Mouse (Mus musculus) midbrain, embryonic 12.5 days (tissue): ENCODE data around the gene Mpp2. TPM values are rescaled to one million over a fixed set of nuclear protein-coding genes. Genes with fewer than 3 reads are reported as not detected.
A peak's percentile ranks its signal among the peaks of the same experiment; 100 is the strongest.

Experiments used
- ATAC-seq: fragments of 200-750 bp; cut with Nextera tagmentation; 2 replicates; pipeline ENCODE4 v1.8.0; 2017; ENCODE audit warnings: low read depth, moderate TSS enrichment, moderate library complexity; ENCODE audit not compliant: low FRiP score
- H3K27ac ChIP-seq: fragments of 300-500 bp; sonication (generic); replicated peaks from 2 replicates; pipeline ENCODE4 v1.5.1; 2016; ENCODE audit warnings: mild to moderate bottlenecking
- H3K27me3 ChIP-seq: fragments of 300-500 bp; sonication (generic); 2 replicates; pipeline ENCODE4 v1.6.1; 2016; ENCODE audit warnings: mild to moderate bottlenecking
- H3K36me3 ChIP-seq: fragments of 300-500 bp; sonication (generic); 2 replicates; pipeline ENCODE4 v1.6.1; 2016
- H3K4me1 ChIP-seq: fragments of 300-500 bp; sonication (generic); 2 replicates; pipeline ENCODE4 v1.6.1; 2016
- H3K4me2 ChIP-seq: fragments of 300-500 bp; sonication (generic); replicated peaks from 2 replicates; pipeline ENCODE4 v1.6.1; 2016; ENCODE audit warnings: mild to moderate bottlenecking, moderate library complexity
- H3K4me3 ChIP-seq: fragments of 300-500 bp; sonication (generic); 2 replicates; pipeline ENCODE4 v1.5.1; 2016; ENCODE audit warnings: mild to moderate bottlenecking
- H3K9ac ChIP-seq: fragments of 300-500 bp; sonication (generic); replicated peaks from 2 replicates; pipeline ENCODE4 v1.6.1; 2016; ENCODE audit warnings: mild to moderate bottlenecking, moderate library complexity
- H3K9me3 ChIP-seq: fragments of 300-500 bp; sonication (generic); 2 replicates; pipeline ENCODE4 v1.6.1; 2016; ENCODE audit warnings: mild to moderate bottlenecking
- WGBS: fragments of 180-500 bp; shearing (Covaris S2); methylation state at CpG from one replicate; pipeline ENCODE4 v1.1.7; 2016; 5-methylcytosine and 5-hydroxymethylcytosine counted together
- polyA plus RNA-seq: library from polyadenylated mRNA; unstranded; fragments of >200 nt; fragmentation: Nextera tagmentation; extraction: Ambion mirVana; gene quantifications from 2 replicates; pipeline ENCODE4 v1.2.1, GENCODE M21; 2016

Mpp2 gene
- polyA plus RNA-seq, 1 experiment from 2014 or later, result 21.7 TPM

- Histone ChIP-seq H3K4me3 (peak overlapping the region; percentile 19; the same call in 1 of the 2 replicates), H3K4me1 (peaks cover 13% of the 10 kb centered on the region), H3K27me3 (peaks cover 32% of the 10 kb centered on the region), H3K9me3 (no peaks in the 10 kb centered on the region), H3K36me3 (no peaks in the 10 kb centered on the region), H3K27ac (no peak overlapping the region), H3K9ac (no peak overlapping the region), H3K4me2 (peak overlapping the region; percentile 51)
- WGBS, result 10% methylated on average over 18 of the region's 18 CpGs
- ATAC-seq, result peak; percentile 91
Measured at GRCm38 (mm10) chr11:102096887-102097391, 8.6 kb upstream of the Mpp2 start.

- 73% methylated on average over 5 of the region's 5 CpGs for WGBS
- ATAC-seq, result no peak
- H3K4me3 ChIP-seq, result peak overlapping the region; percentile 19; the same call in 1 of the 2 replicates
Measured at GRCm38 (mm10) chr11:102096446-102096845, 8.1 kb upstream of the Mpp2 start.

GRCm38 (mm10) chr11:102095676-102096075 lies 7.4 kb upstream of the Mpp2 start:
- H3K9me3 ChIP-seq, result no peaks in the 10 kb centered on the region
- no peak overlapping the region for H3K27ac ChIP-seq
- peaks cover 24% of the 10 kb centered on the region for H3K27me3 ChIP-seq
- no peak for ATAC-seq
- WGBS, result 74% methylated on average over 3 of the region's 3 CpGs
- H3K4me1 ChIP-seq, result peaks cover 13% of the 10 kb centered on the region
- no peak overlapping the region for H3K9ac ChIP-seq
- H3K4me3 ChIP-seq, result no peak overlapping the region
- H3K36me3 ChIP-seq, result no peaks in the 10 kb centered on the region
- no peak overlapping the region for H3K4me2 ChIP-seq

More at GRCm38 (mm10) chr11:102096446-102096845, 8.1 kb upstream of the Mpp2 start:
- peak overlapping the region; percentile 51 for H3K4me2 ChIP-seq
- peaks cover 32% of the 10 kb centered on the region for H3K27me3 ChIP-seq
- no peak overlapping the region for H3K9ac ChIP-seq
- H3K36me3 ChIP-seq, result no peaks in the 10 kb centered on the region
- no peaks in the 10 kb centered on the region for H3K9me3 ChIP-seq
- no peak overlapping the region for H3K27ac ChIP-seq
- H3K4me1 ChIP-seq, result peaks cover 13% of the 10 kb centered on the region

GRCm38 (mm10) chr11:102089088-102089808 lies 933 bp upstream of the Mpp2 start:
- peaks cover 36% of the 10 kb centered on the region for H3K4me1 ChIP-seq
- 1% methylated on average over 20 of the region's 20 CpGs for WGBS
- H3K9ac ChIP-seq, result peak overlapping the region; percentile 79
- ATAC-seq, result peak; percentile 35
- no peaks in the 10 kb centered on the region for H3K9me3 ChIP-seq
- H3K4me2 ChIP-seq, result peak overlapping the region; percentile 83
- H3K27ac ChIP-seq, result peak overlapping the region; percentile 96
- peak overlapping the region; percentile 63 for H3K4me3 ChIP-seq
- H3K27me3 ChIP-seq, result peaks cover 7% of the 10 kb centered on the region; the same call in 1 of the 2 replicates
- H3K36me3 ChIP-seq, result peaks cover 5% of the 10 kb centered on the region; the same call in 1 of the 2 replicates

- Histone ChIP-seq H3K27ac (peak overlapping the region; percentile 96), H3K4me1 (peaks cover 49% of the 10 kb centered on the region), H3K36me3 (peaks cover 7% of the 10 kb centered on the region; the same call in 1 of the 2 replicates), H3K27me3 (peaks cover 7% of the 10 kb centered on the region; the same call in 1 of the 2 replicates), H3K4me2 (peak overlapping the region; percentile 83), H3K9ac (peak overlapping the region; percentile 79), H3K4me3 (peak overlapping the region; percentile 63), H3K9me3 (no peaks in the 10 kb centered on the region)
- ATAC-seq, result peak; percentile 78
- WGBS, result under 1% methylated on average over 39 of the region's 39 CpGs
Measured at GRCm38 (mm10) chr11:102087081-102087751, 1.1 kb downstream of the Mpp2 start.

GRCm38 (mm10) chr11:102086331-102086730 lies 2.0 kb downstream of the Mpp2 start:
- H3K4me3 ChIP-seq, result peak overlapping the region; percentile 63
- peak overlapping the region; percentile 96 for H3K27ac ChIP-seq
- 10% methylated on average over 3 of the region's 3 CpGs for WGBS
- no peaks in the 10 kb centered on the region for H3K9me3 ChIP-seq
- peak overlapping the region; percentile 79 for H3K9ac ChIP-seq
- H3K27me3 ChIP-seq, result peaks cover 3% of the 10 kb centered on the region; the same call in 1 of the 2 replicates
- ATAC-seq, result no peak
- peak overlapping the region; percentile 83 for H3K4me2 ChIP-seq
- H3K36me3 ChIP-seq, result peaks cover 7% of the 10 kb centered on the region; the same call in 1 of the 2 replicates
- H3K4me1 ChIP-seq, result peaks cover 58% of the 10 kb centered on the region

GRCm38 (mm10) chr11:102084159-102084558 lies 4.2 kb downstream of the Mpp2 start:
- H3K9ac ChIP-seq, result no peak overlapping the region
- 5% methylated on average over 7 of the region's 7 CpGs for WGBS
- H3K4me3 ChIP-seq, result no peak overlapping the region
- peaks cover 50% of the 10 kb centered on the region for H3K4me1 ChIP-seq
- H3K4me2 ChIP-seq, result no peak overlapping the region
- no peaks in the 10 kb centered on the region for H3K9me3 ChIP-seq
- peak overlapping the region; percentile 42; the same call in 1 of the 2 replicates for H3K27ac ChIP-seq
- peaks cover 4% of the 10 kb centered on the region; the same call in 1 of the 2 replicates for H3K27me3 ChIP-seq
- peaks cover 14% of the 10 kb centered on the region; the same call in 1 of the 2 replicates for H3K36me3 ChIP-seq
- no peak for ATAC-seq

- Histone ChIP-seq H3K27ac (no peak overlapping the region), H3K4me2 (peak overlapping the region; percentile 71), H3K4me1 (peaks cover 45% of the 10 kb centered on the region), H3K36me3 (peaks cover 17% of the 10 kb centered on the region), H3K9ac (no peak overlapping the region), H3K9me3 (no peaks in the 10 kb centered on the region), H3K4me3 (no peak overlapping the region), H3K27me3 (peaks cover 4% of the 10 kb centered on the region; the same call in 1 of the 2 replicates)
- 54% methylated on average over 4 of the region's 4 CpGs for WGBS
- no peak for ATAC-seq
Measured at GRCm38 (mm10) chr11:102083193-102083592, 5.1 kb downstream of the Mpp2 start.

- H3K27ac ChIP-seq, result no peak overlapping the region
Measured at GRCm38 (mm10) chr11:102082322-102082721, 6.0 kb downstream of the Mpp2 start.

GRCm38 (mm10) chr11:102073722-102074121 lies 14.6 kb downstream of the Mpp2 start:
- no peak overlapping the region for H3K4me3 ChIP-seq
- peaks cover 6% of the 10 kb centered on the region for H3K4me1 ChIP-seq
- ATAC-seq, result no peak
- H3K36me3 ChIP-seq, result peaks cover 15% of the 10 kb centered on the region
- no peaks in the 10 kb centered on the region for H3K9me3 ChIP-seq
- no peak overlapping the region for H3K4me2 ChIP-seq
- no peaks in the 10 kb centered on the region for H3K27me3 ChIP-seq
- H3K9ac ChIP-seq, result no peak overlapping the region
- 72% methylated on average over 14 of the region's 14 CpGs for WGBS
- H3K27ac ChIP-seq, result no peak overlapping the region

More at GRCm38 (mm10) chr11:102082322-102082721, 6.0 kb downstream of the Mpp2 start:
- Histone ChIP-seq H3K4me3 (peak overlapping the region; percentile 40), H3K4me1 (peaks cover 45% of the 10 kb centered on the region), H3K36me3 (peaks cover 24% of the 10 kb centered on the region), H3K9ac (peak overlapping the region; percentile 59), H3K27me3 (peaks cover 4% of the 10 kb centered on the region; the same call in 1 of the 2 replicates), H3K4me2 (peak overlapping the region; percentile 71), H3K9me3 (no peaks in the 10 kb centered on the region)
- 1% methylated on average over 18 of the region's 18 CpGs for whole genome bisulfite sequencing
- ATAC-seq, result peak; percentile 78

- H3K36me3 ChIP-seq, result peaks cover 7% of the 10 kb centered on the region; the same call in 1 of the 2 replicates
- H3K27ac ChIP-seq, result no peak overlapping the region
- H3K9ac ChIP-seq, result no peak overlapping the region
- WGBS, result 84% methylated on average over 5 of the region's 5 CpGs
- H3K27me3 ChIP-seq, result no peaks in the 10 kb centered on the region
- ATAC-seq, result no peak
- H3K4me3 ChIP-seq, result no peak overlapping the region
- H3K4me1 ChIP-seq, result peaks cover 6% of the 10 kb centered on the region
- H3K4me2 ChIP-seq, result no peak overlapping the region
- no peaks in the 10 kb centered on the region for H3K9me3 ChIP-seq
Measured at GRCm38 (mm10) chr11:102072729-102073128, 15.6 kb downstream of the Mpp2 start.
